Mouse (Mus musculus) NIH3T3 (cell line): ENCODE measurements around the gene Rad9b.

ENCODE experiments used
- DNase-seq: peaks from one replicate; pipeline ENCODE4 v3.0.0-alpha.2; 2012; ENCODE audit warnings: low read depth

The Rad9b gene

DNA sequence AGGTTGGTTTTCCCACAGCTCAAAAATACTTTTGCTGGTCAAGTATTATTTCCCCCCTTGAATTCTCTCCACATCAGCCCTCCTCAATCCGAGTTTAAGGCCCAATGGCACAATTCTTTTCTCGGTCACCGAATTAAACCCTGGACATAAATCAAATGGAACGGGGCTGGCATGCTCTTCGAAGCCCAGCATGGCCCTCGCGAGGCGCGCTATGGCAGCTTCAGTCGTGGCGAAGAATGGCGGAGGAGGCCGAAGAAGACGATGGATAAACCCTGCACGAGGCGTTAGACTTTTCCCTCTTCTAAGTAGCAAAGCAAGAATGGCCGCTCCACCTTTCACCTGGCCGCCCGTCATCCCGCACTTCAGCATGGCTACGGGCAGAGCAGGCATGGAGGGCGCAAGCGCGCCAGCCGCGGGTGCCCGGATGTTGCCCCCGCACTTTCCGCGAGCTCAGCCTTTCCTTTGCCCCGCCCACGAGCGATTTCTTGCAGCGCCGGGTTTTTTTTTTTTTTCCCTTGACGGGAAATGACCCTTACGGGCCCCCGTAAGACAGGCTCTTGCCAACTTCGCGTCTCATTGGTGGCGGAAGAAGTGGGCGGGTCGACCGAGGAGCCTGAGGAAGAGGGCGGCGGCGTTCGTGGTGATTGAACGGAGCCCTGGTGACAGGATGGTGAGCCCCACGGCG is at the start of gene Rad9b, which contains the start of gene Vps29:
Gene Rad9b (minus strand): TSS at position 427 of the 685 bp plus-strand sequence.
Gene Vps29 (plus strand): TSS at position 563 of the 685 bp plus-strand sequence.
- DNase-seq, result peak; percentile 100

DNA sequence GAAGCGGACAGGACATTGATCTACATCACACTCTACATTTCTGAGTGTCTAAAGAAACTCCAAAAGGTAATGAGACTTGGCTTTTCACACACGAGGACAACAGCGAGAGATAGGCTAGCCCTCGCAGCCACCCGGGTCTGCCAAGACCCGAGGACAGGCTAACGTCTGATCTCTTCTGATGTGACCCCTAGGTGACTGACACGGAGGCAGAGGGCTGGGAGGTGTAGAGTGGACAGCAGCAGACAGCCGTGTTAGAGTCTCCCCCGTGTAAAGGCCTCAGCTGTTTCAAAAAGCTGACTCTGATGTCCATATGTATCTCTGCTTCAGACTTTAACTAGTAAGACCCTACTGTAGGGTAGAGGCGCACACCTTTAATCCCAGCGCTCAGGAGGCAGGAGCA is 49.3 kb upstream of the Rad9b start:
- no peak for DNase-seq

DNA sequence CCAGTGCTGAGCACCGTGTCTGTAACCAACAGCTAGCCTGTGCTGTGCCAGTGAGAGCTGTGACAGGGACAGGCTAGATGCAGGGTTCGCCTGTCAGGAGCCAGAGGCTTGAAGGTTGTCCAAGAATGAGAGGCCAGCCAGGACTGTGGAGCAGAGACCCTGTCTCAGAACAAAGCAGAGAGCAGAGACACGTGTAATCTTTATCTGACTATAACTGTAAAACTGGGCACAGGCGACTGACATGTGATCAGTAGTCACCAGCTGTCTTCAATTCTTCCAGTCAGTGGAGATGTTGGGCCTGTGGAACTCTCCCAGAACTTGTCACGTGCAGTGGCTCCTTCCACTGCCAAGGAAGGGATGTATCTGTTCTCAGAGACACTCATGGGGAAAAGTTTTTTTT is 48.7 kb upstream of the Rad9b start:
- DNase-seq, result no peak

DNA sequence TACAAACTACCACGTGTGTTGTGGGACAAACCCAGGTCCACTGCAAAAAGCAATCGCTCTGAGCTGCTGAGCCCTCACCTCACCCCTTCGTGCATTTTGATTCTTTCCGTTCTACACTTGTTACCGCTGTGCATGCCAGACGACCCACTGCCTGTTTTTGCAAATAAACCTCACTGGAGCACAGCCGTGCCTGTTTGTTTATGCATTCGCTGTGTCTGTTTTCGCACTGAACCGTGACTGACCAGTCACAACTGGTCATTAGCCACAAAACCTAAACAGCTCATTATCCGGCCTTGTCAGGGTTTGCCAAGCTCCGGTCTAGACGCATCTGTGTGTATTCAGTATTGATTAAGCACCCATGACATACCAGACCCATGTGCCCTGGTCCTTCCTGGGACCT is 48.1 kb upstream of the Rad9b start:
- no peak for DNase-seq

DNA sequence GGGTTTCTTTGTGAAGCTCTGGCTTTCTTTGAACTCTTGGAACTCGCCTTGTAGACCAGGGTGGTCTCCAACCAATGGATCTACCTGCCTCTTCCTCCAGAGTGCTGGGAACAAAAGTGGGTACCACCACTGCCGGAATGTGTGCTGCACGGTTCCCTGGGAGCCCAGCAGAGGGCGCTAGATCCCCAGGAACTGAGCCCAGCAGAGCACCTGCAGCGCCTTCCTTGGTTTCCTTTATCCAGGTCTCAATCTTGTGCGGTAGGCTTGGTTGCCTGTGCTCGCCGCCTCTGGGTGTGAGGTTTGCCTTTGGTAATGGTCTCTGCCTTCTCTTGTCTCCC is 47.2 kb upstream of the Rad9b start:
- peak; percentile 67 for DNase-seq

DNA sequence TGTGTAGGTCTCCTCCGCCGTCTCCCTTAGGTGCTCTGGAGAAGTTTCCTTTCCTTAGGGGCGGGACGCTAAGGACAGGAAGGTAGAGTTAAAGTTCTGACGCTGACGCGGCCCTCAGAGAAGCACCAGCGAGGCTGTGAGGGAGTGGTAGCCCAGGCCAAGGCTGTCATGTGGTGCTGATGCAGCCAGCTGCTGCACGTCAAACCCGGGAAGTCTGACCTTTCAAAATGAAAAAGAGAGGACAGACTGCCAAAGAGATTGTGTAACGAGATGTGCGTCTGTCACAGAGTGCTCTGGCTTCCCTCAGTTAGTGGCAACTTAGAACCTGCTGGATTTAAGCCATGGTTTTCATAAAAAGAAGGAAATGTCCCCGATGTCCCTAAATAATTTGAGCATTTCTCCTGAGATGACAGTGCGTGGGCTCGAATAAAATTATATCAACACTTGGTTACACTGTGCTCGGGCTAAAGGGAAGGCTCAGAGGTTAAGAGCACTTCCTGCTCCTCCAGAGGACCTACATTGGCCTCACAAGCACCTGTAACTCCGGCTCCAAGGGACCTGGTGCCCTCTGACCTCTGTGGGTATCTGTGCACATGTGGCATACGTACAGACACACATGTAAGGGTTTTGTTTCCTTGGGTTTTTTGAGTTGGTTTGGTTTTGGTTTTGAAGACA is 46.7 kb upstream of the Rad9b start:
- no peak for DNase-seq

DNA sequence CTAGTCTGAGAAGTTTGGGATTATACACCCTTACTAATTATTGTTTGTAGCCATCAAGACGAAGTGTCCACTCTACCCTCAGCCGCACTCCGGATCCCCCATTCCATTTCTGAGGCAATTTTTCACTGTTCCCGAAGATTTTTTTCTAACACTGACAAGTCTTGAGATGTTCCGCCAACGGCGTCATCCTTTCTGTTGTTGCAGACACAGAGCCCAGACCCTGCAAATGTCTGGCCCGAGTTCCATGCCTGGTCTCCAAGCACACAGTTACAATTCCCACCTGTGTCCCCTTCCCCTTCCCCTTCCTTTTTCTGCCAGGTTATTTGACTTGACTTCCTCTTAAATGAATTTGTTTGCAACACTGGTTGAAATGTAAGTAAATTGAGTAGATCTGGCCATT is 45.8 kb upstream of the Rad9b start:
- no peak for DNase-seq

DNA sequence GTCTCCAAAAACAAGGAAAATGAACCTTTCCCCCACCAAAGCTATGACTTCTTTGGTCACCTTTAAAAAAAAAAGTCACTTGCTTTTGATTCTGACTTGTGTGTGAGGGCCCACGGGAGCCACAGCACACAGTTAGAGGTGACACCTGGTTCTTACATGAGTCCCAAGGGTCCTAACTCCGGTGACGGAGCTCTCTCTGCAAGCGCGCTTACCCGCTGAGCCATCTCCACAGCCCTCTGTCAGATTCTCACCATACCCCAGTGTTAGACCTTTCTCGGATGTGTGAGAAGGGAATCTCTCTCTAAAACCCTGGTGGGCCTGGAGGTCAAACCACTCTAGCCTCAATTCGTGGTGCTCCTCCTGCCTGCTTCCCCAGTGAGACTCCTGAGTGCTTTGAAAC is 43.5 kb upstream of the Rad9b start:
- no peak for DNase-seq

DNA sequence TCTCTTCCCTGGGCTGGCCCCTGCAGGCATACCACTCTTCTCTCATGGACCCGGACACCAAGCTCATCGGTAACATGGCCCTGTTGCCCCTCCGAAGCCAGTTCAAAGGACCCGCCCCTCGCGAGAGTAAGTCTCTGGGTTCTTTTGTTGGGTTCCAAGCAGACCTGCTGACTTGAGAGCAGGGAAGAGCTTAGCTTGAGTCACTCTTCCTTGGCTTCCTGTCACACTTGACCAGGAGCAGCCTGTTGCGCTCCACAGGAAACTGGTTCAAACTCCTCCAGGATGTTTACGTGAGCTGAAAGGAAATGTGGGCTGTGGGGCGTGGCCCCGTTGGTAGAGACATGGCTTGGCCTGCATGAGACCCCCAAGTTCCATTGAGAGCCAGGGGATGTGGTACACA is 42.8 kb upstream of the Rad9b start:
- no peak for DNase-seq

DNA sequence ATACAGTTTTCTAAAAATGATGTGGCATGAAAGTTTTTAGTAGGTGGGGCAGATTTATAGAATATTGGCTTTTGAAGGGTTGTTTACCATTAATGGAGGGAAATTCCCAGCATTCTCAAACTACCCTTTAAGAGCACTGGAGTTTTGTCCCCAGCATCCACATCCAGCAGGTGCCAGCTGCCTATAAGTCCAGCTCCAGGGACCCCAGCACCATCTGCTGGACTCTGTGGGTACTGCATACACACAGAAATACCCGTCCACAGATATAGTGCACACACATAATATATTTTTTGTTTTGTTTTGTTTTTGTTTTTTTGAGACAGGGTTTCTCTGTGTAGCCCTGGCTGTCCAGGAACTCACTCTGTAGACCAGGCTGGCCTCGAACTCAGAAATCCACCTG is 39.9 kb upstream of the Rad9b start:
- DNase-seq, result peak; percentile 87

DNA sequence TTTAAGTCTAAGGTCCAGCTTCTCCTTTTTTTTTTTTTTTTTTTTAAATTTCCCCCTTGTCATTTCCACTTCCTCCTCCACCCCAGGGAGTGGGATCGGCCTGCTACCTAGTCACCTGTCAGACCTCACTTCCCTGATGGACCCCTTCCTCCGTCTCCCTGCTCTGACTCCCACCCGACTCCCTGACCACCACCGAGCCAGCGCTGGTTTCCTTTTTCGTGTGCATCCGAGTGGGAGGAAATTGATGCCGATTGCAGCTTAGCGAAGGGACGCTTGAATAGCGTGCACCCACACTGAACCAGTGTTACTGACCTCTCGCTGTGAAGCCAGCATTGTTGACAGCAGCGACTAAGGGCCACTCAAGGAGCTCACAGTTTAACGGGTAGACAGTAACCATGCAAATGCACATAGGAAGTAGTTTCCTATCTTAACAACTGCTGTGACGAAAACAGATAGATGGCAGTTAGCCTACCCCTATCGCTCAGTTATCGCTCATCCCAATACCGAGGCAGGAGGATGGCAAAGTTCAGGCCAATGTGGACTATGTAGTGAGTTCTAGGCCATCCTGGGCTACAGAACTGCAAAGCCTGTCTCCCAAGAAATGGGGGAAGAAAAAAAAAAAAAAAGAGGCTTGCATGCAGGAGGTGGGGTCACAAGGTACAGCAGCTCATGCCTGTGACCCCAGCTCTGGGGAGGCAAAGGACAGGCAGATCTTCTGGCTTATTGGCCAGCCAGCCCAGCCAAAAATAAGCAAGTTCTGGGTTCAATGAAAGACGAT is 38.4 kb upstream of the Rad9b start:
- peak; percentile 24 for DNase-seq

DNA sequence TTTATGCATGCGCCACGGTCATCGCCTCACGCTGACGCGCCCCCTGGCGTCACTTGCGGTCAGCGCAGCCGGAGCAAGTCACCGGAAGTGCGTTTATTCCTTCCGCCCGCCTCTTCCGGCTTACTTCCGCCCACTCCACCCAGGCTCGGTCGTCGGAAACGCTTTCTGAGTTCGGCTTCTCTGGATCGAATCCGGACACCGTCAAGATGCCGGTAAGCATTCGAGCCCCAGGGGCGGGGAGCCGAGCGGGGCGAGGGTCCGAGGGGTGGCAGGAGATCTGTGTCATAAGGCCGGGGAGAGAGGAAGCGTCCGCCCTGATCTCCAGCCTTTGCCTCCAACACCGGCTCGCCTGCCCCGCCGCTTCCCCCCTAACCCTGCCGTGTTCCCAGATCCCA is 37.8 kb upstream of the Rad9b start, which contains the start of gene Arpc3:
Gene Arpc3 (plus strand): TSS at position 93 of the 395 bp plus-strand sequence.
- peak; percentile 97 for DNase-seq

DNA sequence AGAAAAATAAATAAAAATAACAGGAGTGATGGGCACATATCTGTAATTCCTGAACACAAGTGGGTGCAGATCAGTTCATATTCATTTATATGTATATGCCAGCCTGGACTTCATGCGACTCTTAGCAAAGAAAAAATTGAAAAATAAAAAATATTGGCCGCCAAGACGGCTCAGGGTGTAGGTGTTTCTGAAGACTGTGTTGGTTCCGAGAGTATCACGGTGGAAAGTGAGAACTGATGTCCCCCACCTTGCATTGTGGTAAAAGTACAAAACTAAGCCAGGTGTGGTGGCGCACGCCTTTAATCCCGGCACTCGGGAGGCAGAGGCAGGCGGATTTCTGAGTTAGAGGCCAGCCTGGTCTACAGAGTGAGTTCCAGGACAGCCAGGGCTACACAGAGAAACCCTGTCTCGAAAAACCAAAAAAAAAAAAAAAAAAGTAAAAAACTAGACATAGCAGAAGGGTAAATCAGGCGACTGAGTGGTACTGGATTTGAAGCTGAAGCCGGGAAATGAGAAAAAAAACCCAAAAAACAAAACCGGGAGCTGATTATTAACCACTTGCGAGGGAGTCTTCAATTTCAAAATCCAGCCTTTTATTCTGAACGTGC is 37.2 kb upstream of the Rad9b start:
- DNase-seq, result no peak

DNA sequence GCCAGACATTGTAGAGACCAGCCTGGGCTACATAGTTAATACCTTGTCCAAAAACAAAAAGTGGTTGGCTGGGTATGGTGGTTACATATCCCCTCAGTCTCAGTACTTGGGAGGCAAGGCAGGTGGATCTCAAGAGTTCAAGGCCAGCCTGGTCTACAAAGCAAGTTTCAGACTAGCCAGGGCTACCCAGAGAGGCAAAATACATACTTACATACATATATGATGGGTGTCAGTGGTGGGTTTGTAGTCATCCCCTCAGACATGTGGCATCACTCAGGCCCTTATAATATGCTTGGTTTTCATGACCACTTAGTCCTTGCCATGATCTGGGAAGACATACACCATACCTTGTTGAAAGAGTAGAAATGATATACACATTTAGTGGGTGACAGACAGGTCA is 36.6 kb upstream of the Rad9b start:
- no peak for DNase-seq

DNA sequence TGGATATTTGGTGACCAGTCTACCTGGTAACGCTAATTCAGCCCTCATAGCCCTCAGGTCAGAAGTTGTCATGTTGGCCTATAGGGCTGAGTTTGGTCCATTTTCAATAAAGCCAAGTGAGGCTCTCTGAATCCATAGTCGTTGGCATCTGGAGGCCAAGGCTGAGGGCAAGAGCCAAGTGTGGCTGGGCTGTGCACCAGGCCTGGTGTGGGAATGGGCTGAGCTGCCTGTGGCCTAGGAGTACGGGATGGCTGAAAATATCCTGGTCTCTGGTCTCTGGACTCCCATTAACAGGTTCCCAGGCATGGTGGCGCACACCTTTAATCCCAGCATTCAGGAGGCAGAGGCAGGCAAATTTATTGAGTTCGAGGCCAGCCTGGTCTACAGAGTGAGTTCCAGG is 36.0 kb upstream of the Rad9b start:
- no peak for DNase-seq

DNA sequence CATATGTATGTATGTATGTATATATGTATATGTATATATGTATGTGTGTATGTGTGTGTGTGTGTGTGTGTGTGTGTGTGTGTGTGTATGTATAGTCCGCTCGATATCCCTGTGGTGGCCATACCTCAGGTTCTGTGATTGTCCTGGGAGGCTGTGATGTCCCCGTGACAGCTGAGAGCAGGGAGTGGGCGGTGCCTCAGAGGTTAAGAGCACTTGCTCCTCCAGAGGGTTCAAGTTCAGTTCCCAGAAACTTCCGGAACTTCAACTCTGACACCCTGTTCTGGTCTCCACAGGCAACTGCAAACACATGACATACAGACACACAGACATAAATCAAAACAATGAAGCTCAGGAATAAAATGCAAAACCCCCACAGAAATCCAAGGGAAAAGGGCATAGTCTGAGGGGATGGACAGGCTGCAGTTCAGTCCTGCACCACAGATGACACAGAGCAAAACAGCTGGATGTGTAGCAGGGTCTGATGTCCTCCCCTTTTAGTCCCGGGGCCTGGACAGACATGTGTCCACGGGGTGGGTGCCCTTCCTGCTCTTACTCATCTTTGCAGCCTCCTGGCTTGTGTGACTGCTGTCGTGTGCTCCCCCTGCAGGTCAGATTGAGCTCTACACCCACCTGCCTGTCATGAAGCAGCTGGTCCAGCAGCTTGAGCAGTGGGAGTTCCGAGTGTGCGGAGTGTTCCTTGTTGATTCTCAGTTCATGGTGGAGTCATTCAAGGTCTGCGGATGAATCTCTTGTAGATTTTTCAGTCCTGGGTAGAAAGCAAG is 25.5 kb upstream of the Rad9b start:
- DNase-seq, result peak; percentile 86

DNA sequence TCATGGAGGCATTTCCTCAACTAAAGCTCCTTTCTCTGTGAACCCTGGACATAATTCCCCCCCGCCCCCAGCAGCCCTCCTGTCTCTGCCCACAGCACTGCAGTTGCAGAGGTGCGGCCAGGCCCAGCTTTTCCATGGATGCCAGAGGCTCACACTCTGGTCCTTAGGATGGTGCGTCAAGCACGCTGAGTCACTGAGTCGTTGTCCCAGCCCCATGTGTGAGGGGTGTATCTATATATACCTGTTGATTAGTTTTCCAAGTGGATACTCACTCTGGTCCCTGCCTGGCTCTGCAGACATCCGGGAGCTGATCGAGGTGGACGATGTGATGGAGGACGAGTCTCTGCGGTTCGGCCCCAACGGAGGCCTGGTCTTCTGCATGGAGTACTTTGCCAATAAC is 24.1 kb upstream of the Rad9b start:
- DNase-seq, result no peak

DNA sequence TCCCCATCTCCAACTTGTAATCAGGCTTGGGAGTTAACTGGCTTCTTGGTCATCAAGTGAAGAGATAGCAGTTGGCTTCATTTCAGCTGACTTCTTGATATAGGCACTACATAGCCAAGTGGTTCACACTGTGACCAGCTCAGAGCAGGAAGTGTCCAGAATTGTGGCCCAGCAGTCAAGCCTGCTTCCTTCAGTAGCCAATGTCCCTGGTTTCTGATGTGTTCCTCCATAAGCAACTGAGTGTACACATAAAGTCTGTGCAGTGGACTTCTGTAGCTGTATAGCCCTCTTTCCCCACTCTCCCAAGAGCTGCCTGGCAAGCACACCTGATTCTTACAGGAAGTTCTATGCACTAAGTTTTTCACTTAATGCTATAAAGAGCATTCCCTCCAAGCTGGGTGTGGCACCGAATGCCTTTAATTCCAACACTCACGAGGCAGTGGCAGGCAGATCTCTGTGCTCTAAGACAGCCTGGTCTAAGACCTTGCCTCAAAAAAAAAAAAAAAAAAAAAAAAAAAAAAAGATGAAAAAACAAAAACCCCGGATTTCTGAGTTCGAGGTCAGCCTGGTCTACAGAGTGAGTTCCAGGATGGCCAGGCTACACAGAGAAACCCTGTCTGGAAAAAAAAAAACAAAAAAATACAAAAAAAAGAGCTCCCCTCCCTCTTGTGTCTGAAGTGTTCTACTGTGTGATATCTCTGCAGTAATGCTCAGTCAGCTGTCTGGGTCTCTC is 23.2 kb upstream of the Rad9b start:
- DNase-seq, result no peak

DNA sequence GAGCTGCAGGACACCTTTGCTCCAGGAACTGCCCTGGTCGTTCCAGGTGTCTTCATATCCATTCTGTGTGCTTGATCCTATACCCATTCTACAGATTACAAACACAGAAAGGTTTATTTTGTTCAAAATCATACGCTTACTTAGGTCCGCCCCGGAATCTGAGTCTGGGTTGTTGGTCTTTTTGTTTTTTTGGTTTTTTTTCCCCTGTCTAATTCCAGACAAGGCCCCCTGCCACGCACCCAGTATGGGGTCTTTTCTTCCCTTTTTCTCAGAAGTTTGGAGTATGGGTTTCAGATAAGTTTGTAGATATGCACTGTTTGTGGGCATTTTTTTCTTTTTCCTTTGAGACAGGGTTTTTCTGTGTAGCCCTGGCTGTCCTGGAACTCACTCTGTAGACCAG is 18.8 kb upstream of the Rad9b start:
- DNase-seq, result no peak

DNA sequence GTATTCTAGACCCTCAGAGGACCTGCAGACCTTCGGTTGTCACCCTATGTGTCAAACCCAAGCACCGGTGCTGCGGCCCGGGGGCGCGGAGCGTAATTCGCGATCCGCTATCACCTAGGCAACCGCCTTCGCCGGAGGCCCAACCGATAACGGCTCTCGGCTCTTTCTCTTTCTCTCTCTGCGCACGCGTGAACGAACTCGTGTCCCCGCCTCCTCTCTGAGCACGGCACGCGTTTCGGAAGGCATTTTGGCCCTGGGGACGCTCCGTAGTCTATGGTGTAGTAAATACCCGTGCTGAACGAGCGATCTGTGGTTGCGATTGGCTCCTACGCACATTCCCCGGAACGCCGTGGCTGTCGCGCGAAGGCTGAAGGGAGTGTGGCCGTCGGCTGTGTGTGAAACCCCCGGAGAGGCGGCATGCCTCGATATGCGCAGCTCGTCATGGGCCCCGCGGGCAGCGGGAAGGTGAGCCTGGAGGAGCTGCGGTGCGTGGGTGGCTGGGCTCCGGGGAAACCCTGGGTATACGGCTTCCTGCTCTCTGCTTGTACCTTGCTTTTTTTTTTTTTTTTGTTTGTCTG is 18.2 kb upstream of the Rad9b start, which contains the start of gene Fam216a:
Gene Fam216a (minus strand): TSS at position 173 of the 578 bp plus-strand sequence.
- DNase-seq, result peak; percentile 100
